Mouse (Mus musculus) lung, adult 18-20 months (tissue): Measurements from ENCODE around the gene Sox21.

Experiments used
- DNase-seq, 2 experiments: peaks; one replicate each; pipeline ENCODE4 v3.0.0; 2022; ENCODE audit warnings: mixed read lengths in 2 of 2

The Sox21 gene

GRCm38 (mm10) chr14:118236886-118237289, at the start of gene Sox21:
TSS of gene Sox21 (minus strand) at chr14:118237030.
- DNase-seq, result peak; percentile 69 to 79

- no peak for DNase-seq
Observed at GRCm38 (mm10) chr14:118286096-118286495, 49.3 kb upstream of the Sox21 start.

- no peak for DNase-seq
Observed at GRCm38 (mm10) chr14:118282917-118283316, 46.1 kb upstream of the Sox21 start.

- DNase-seq, result no peak
Observed at GRCm38 (mm10) chr14:118282272-118282671, 45.4 kb upstream of the Sox21 start.

- no peak for DNase-seq
Observed at GRCm38 (mm10) chr14:118277704-118278498, 41.1 kb upstream of the Sox21 start.

GRCm38 (mm10) chr14:118272594-118273555, 36.0 kb upstream of the Sox21 start:
- no peak for DNase-seq

GRCm38 (mm10) chr14:118268849-118269248, 32.0 kb upstream of the Sox21 start:
- DNase-seq, result no peak

GRCm38 (mm10) chr14:118266660-118267059, 29.8 kb upstream of the Sox21 start, which contains the start of gene Gm9376:
TSS of gene Gm9376 (plus strand) at chr14:118266960.
- DNase-seq, result no peak

- no peak for DNase-seq
Observed at GRCm38 (mm10) chr14:118253381-118253780, 16.6 kb upstream of the Sox21 start.

- no peak for DNase-seq
Observed at GRCm38 (mm10) chr14:118241416-118241815, 4.6 kb upstream of the Sox21 start.

- DNase-seq, result no peak
Observed at GRCm38 (mm10) chr14:118239351-118239750, 2.5 kb upstream of the Sox21 start.

GRCm38 (mm10) chr14:118237786-118238185, 956 bp upstream of the Sox21 start:
- DNase-seq, result no peak

- DNase-seq, result no peak
Observed at GRCm38 (mm10) chr14:118235973-118236885, 601 bp downstream of the Sox21 start.

- DNase-seq, result no peak
Observed at GRCm38 (mm10) chr14:118235361-118235972, 1.4 kb downstream of the Sox21 start.

- no peak for DNase-seq
Observed at GRCm38 (mm10) chr14:118234541-118235210, 2.2 kb downstream of the Sox21 start.

GRCm38 (mm10) chr14:118233786-118234540, 2.9 kb downstream of the Sox21 start:
- DNase-seq, result no peak

- DNase-seq, result no peak
Observed at GRCm38 (mm10) chr14:118232381-118232970, 4.4 kb downstream of the Sox21 start.

- DNase-seq, result no peak
Observed at GRCm38 (mm10) chr14:118226471-118227155, 10.2 kb downstream of the Sox21 start.

- no peak for DNase-seq
Observed at GRCm38 (mm10) chr14:118225911-118226310, 10.9 kb downstream of the Sox21 start.
